Mouse (Mus musculus) gastrocnemius, postnatal 14 days (tissue): ENCODE results near the gene Rad51b. TPM values are rescaled to one million over a fixed set of nuclear protein-coding genes. Genes with fewer than 3 reads are reported as not detected.

Experiments
- DNase-seq: peaks from one replicate; pipeline ENCODE4 v3.0.0; 2021; ENCODE audit warnings: mixed read lengths
- intact Hi-C: fragments of 180-260 bp; cut with DNase I; formaldehyde crosslinking; loops from one replicate; pipeline ENCODE4 v1.15.1; 2025; ENCODE audit warnings: low total_unique reads
- total RNA-seq, 2 experiments: library from RNA; stranded (reverse); gene quantifications; 2 replicates each; pipeline ENCODE4 v1.2.3; 2021

Gene Rad51b
- total RNA-seq, 2 experiments from 2014 or later = 0.80 to 0.92 TPM

GRCm38 (mm10) chr12:79326236-79326635 lies 29.2 kb downstream of the Rad51b start:
- intact Hi-C loops = no loop called here
- no peak for DNase-seq

DNA sequence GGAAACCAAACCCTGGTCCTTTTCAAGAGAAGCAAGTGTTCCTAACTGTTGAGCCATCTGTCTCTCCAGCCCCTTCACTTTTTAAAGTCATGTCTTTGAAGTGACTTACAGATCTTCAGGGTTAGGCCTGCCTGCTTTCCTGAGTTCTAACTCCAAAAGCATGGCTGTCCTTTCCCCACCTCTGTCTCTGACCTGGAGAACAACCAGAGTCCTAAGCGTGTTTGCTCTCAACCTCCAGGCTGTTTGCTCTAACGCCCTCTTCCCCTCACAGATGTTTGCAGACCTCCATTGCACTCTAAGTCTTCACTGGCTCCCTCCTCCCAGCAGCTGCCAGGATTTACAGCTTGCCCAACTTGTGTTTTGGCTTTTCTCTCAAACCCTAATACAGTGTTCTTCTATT lies 29.7 kb downstream of the Rad51b start:
- intact Hi-C loops = no loop called here

GRCm38 (mm10) chr12:79327868-79328267 lies 30.8 kb downstream of the Rad51b start:
- DNase-seq = no peak
- intact Hi-C loops = no loop called here

More for the DNA sequence above, 29.7 kb downstream of the Rad51b start:
- no peak for DNase-seq

DNA sequence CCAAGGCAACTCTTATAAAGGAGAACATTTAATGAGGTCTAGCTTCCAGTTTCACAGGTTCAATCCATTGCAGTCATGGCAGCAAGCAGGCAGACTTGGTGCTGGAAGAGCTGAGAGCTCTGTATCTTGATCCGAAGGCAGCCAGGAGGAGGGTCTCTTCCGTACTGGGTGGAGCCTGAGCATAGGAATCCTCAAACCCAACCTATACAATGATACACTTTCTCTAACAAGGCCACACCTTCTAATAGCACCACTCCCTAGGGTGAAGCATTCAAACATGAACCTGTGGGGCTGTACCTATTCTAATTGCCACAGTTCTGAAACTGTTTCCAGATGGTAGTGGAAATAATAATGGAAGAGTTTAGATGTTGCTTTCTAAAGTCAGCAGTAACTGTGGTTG lies 33.5 kb downstream of the Rad51b start:
- intact Hi-C loops = no loop called here
- no peak for DNase-seq

GRCm38 (mm10) chr12:79331722-79332121 lies 34.6 kb downstream of the Rad51b start:
- no peak for DNase-seq
- intact Hi-C loops = no loop called here

- intact Hi-C loops = no loop called here
- no peak for DNase-seq
These were observed 41.7 kb downstream of the Rad51b start for GRCm38 (mm10) chr12:79338791-79339190.

DNA sequence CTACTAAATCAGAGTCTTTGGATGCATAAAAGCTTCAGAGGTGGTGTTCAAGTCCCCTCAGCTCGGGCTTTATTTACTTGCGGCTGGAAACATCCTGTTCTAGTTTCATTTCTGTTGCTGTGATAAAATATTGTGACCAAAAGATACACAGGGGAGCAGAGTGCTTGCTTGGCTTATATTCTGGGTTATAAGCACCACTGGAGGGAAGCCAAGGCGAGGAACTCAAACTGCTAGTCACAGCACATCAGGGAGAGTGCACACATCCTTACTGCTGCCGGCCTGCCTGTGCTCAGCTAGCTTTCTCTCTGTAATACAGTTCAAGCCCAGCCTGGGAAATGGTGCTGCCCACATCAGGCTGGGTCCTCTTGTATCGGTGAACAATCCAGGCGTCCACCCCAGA lies 43.4 kb downstream of the Rad51b start:
- intact Hi-C loops = no loop called here
- DNase-seq = peak; percentile 19

DNA sequence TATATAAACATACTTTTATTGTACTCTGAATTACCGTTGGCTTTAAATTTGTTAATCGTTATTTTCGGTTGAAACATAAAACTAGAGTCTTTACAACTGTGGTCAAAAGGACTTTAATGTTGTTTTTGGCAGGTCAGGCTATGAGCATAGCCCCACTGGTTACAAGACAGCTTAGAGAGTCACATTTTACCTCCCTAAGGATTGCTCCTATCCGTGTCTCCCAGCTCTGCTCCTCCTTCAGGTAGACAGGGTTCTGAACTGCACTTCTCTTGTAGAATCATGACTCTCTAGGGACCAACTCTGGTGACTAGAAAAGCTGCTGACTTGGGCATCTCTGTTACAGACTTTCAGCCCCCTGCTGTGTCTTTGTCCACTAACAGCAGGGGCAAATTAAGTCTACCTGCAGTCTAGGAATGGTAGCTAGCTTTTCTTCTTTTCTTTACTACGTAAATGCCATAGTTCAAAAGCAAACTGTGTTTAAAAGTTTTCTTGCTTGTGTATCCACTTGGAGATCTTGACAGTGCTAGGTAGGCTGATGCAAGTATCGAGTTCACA lies 44.3 kb downstream of the Rad51b start:
- DNase-seq = no peak
- intact Hi-C loops = no loop called here

DNA sequence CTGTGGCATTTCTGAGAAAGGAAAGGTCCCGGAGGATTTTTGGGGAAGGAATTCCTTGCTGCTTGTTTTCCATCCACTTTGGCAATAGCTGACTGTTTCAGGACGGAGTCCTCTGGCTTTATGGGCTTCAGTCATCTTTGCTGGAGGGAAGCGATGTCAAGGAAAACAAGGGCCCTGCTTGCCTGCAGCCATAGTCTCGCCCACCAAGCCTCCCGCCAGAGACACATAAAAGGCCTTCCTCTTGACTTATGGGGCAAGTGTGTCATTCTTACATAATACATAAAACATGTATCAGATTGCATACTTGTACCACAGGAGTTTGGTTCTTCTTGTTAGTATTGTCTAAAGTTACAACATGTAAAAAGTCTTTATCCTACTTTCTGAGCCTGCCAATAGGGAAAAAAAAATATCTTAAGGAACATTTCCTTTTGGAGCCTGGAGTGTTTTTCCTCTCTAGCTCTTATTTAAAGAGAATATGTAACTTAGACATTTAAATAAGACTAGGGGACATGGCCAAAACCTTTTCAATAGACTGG lies 49.2 kb downstream of the Rad51b start:
- intact Hi-C loops = no loop called here
- DNase-seq = no peak

DNA sequence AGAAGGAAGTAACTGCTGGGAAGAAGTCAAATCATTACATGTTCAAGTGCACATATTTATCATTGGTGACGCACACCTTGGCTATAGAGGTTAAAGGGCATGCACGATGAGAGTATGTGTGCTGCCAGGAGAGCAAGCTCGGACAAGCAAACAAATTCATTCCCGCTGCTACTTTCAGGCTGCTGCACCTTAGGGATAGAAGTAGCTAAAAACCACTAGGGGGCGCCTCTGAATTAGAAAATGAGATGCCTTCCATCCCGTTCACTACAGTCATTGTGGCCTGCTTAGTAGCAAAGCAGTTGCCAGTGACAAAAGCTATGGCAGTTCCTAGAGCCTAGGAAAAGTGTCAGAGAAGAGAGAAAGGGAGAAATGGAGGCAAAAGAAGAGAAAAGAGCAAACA lies 50.6 kb downstream of the Rad51b start:
- DNase-seq = peak; percentile 50
- intact Hi-C loops = no loop called here

GRCm38 (mm10) chr12:79351461-79351860 lies 54.4 kb downstream of the Rad51b start:
- DNase-seq = no peak
- intact Hi-C loops = loop anchor here (5.0 kb wide), 1 partner anchor 786 kb away; no protein-coding TSS in a partner anchor

DNA sequence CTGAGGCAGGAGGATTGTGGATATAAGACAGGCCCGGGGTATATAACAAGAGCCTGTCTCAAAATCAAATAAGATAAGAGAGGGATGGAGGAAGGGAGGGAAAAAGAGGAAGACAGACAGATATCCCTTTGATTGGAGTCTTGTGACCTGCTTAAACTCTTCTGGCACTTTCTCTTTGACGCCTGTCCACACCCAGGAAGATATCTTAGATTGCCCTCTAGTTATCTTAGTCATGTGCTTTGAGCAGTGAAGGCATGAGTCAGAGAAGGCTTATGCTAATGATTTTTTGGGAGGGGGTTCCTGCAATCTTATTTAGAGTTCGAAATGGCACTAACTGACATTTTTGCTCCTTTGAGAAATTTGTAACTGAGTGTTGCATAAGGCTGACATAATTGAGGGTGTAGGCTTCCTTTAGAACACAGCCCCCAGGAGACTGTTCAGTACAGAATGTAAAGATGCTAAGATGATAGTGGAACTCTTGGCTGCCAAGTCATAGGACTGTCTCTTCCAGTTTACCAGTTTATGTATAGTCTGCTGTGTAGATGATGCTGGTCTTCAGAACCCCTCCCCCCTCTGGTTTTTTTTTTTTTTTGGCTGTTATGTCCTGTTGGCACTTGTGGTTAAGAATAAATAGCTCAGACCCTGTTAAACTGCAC lies 55.1 kb downstream of the Rad51b start:
- no peak for DNase-seq
- intact Hi-C loops = loop anchor here (5.0 kb wide), 1 partner anchor 785 kb away; no protein-coding TSS in a partner anchor

GRCm38 (mm10) chr12:79352742-79353114 lies 55.6 kb downstream of the Rad51b start:
- intact Hi-C loops = loop anchor here (5.0 kb wide), 1 partner anchor 785 kb away; no protein-coding TSS in a partner anchor
- no peak for DNase-seq

GRCm38 (mm10) chr12:79353356-79353755 lies 56.3 kb downstream of the Rad51b start:
- intact Hi-C loops = loop anchor here (5.0 kb wide), 1 partner anchor 784 kb away; no protein-coding TSS in a partner anchor

GRCm38 (mm10) chr12:79354621-79355020 lies 57.5 kb downstream of the Rad51b start:
- intact Hi-C loops = loop anchor here (5.0 kb wide), 1 partner anchor 783 kb away; no protein-coding TSS in a partner anchor
- no peak for DNase-seq

More at GRCm38 (mm10) chr12:79353356-79353755, 56.3 kb downstream of the Rad51b start:
- DNase-seq = no peak

- no peak for DNase-seq
- intact Hi-C loops = no loop called here
These were observed 59.1 kb downstream of the Rad51b start for GRCm38 (mm10) chr12:79356138-79356537.

GRCm38 (mm10) chr12:79357631-79358030 lies 60.5 kb downstream of the Rad51b start:
- intact Hi-C loops = no loop called here

DNA sequence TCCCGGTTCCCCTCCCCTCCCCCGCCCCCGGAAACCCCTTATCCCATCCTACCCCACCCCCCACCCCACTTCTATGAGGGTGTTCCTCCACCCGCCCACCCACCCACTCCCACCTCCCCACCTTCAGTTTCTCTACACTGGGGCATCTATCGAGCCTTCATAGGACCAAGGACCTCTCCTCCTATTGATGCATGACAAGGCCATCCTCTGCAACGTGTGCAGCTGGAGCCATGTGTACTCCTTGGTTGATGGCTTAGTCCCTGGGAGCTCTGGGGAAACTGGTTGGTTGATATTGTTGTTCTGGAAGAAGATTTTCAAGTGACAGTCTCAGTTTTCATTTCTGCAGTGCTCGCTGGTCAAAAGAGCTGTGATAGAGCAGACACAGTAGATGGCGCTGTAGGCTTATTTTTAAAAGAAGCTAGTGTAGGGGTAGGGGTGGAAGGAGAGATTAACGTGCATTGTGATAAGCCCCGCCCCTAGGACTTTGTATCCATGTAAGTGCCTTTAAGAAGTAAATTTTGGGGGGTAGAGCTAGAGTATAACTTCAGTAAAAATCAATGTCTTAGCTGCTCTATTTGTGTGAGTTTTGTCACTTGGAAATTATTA lies 61.6 kb downstream of the Rad51b start:
- DNase-seq = peak; percentile 30
- intact Hi-C loops = no loop called here

More at GRCm38 (mm10) chr12:79357631-79358030, 60.5 kb downstream of the Rad51b start:
- DNase-seq = no peak

DNA sequence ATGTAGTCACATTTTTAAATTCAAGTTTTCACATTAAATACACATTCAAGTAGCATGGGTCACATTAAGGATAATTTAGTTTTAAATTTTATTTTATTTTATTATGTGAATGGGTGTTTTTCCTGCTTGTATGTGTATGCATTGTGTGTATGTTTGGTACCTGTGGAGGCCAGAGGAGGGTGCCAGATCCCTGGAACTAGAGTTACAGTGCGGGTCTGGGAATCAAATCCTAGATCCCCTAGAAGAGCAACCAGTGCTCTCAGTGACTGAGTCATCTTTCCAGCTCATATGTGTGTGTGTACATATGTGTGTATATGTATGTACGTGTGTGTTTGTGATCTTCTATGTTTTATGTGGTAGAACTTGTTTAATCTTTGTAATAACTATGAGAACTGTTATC lies 62.3 kb downstream of the Rad51b start:
- intact Hi-C loops = no loop called here
- DNase-seq = no peak

DNA sequence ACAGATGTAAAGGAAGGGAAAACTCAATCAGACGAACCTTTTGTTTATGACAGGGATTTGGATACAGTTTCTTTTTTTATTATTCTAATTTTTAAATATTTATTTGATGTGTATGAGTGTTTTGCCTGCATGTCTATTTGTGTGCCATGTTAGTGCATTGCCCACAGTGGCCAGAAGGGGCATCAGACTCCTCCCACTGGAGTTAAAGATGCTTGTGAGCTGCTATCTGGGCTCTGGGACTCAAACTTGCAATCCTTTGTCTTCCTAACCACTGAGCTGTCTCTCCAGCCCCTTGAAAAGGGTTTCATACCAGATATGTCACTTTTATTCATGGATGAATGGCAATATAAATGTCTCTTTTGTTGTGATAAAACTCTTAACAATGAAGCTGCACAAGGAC lies 65.1 kb downstream of the Rad51b start:
- intact Hi-C loops = loop anchor here (5.0 kb wide), 1 partner anchor 780 kb away; no protein-coding TSS in a partner anchor
- no peak for DNase-seq
